Mouse (Mus musculus): ENCODE results near the gene Rxra.

Rxra gene

GRCm38 (mm10) chr2:27762920-27763780 lies 86.9 kb downstream of the Rxra start:
- in situ Hi-C loops (cut with MboI, MseI) = no loop called here

- in situ Hi-C loops (cut with MboI, MseI) = no loop called here
These were observed 88.2 kb downstream of the Rxra start for GRCm38 (mm10) chr2:27764256-27764936.

- in situ Hi-C loops (cut with MboI, MseI) = loop anchor here (5.0 kb wide), 1 partner anchor 203 kb away; no protein-coding TSS in a partner anchor
These were observed 88.7 kb downstream of the Rxra start for GRCm38 (mm10) chr2:27764937-27765319.

GRCm38 (mm10) chr2:27767773-27768172 lies 91.5 kb downstream of the Rxra start:
- in situ Hi-C loops (cut with MboI, MseI) = loop anchor here (5.0 kb wide), 1 partner anchor 205 kb away; no protein-coding TSS in a partner anchor

GRCm38 (mm10) chr2:27769701-27770100 lies 93.5 kb downstream of the Rxra start:
- in situ Hi-C loops (cut with MboI, MseI) = loop anchor here (5.0 kb wide), 1 partner anchor 207 kb away; no protein-coding TSS in a partner anchor

- in situ Hi-C loops (cut with MboI, MseI) = no loop called here
These were observed 94.0 kb downstream of the Rxra start for GRCm38 (mm10) chr2:27770205-27770604.

- in situ Hi-C loops (cut with MboI, MseI) = no loop called here
These were observed 95.7 kb downstream of the Rxra start for GRCm38 (mm10) chr2:27771936-27772335.

- in situ Hi-C loops (cut with MboI, MseI) = no loop called here
These were observed 96.7 kb downstream of the Rxra start for GRCm38 (mm10) chr2:27772841-27773388.

GRCm38 (mm10) chr2:27773980-27774730 lies 97.9 kb downstream of the Rxra start:
- in situ Hi-C loops (cut with MboI, MseI) = no loop called here

- in situ Hi-C loops (cut with MboI, MseI) = no loop called here
These were observed 98.8 kb downstream of the Rxra start for GRCm38 (mm10) chr2:27775006-27775405.

GRCm38 (mm10) chr2:27775625-27776024 lies 99.4 kb downstream of the Rxra start:
- in situ Hi-C loops (cut with MboI, MseI) = no loop called here

GRCm38 (mm10) chr2:27777756-27778155 lies 101.5 kb downstream of the Rxra start:
- in situ Hi-C loops (cut with MboI, MseI) = no loop called here

GRCm38 (mm10) chr2:27778289-27778688 lies 102.0 kb downstream of the Rxra start:
- in situ Hi-C loops (cut with MboI, MseI) = no loop called here

GRCm38 (mm10) chr2:27779291-27779866 lies 103.1 kb downstream of the Rxra start:
- in situ Hi-C loops (cut with MboI, MseI) = no loop called here

GRCm38 (mm10) chr2:27780162-27780561 lies 103.9 kb downstream of the Rxra start:
- in situ Hi-C loops (cut with MboI, MseI) = loop anchor here (5.0 kb wide), 1 partner anchor 202 kb away; no protein-coding TSS in a partner anchor

GRCm38 (mm10) chr2:27785363-27785762 lies 109.1 kb downstream of the Rxra start:
- in situ Hi-C loops (cut with MboI, MseI) = no loop called here

GRCm38 (mm10) chr2:27785973-27786417 lies 109.8 kb downstream of the Rxra start:
- in situ Hi-C loops (cut with MboI, MseI) = no loop called here

- in situ Hi-C loops (cut with MboI, MseI) = no loop called here
These were observed 115.3 kb downstream of the Rxra start for GRCm38 (mm10) chr2:27791571-27791970.

GRCm38 (mm10) chr2:27799018-27799417 lies 122.8 kb downstream of the Rxra start:
- in situ Hi-C loops (cut with MboI, MseI) = no loop called here

GRCm38 (mm10) chr2:27801041-27801440 lies 124.8 kb downstream of the Rxra start:
- in situ Hi-C loops (cut with MboI, MseI) = no loop called here

GRCm38 (mm10) chr2:27802493-27802892 lies 126.3 kb downstream of the Rxra start:
- in situ Hi-C loops (cut with MboI, MseI) = no loop called here

Measured in regulatory T cell (primary cell).